Mouse (Mus musculus) kidney, postnatal 0 days (tissue): ENCODE data around the gene Dazap1. TPM values are rescaled to one million over a fixed set of nuclear protein-coding genes. Genes with fewer than 3 reads are reported as not detected.

Experiments
- ATAC-seq: fragments of 200-750 bp; cut with Nextera tagmentation; replicated peaks from 2 replicates; pipeline ENCODE4 v1.8.0; 2017; ENCODE audit warnings: low read depth, moderate number of reproducible peaks, moderate TSS enrichment, moderate library complexity; ENCODE audit not compliant: low FRiP score
- DNase-seq: peaks from one replicate; pipeline ENCODE4 v3.0.0-alpha.2; 2016; ENCODE audit warnings: low spot score
- H3K27ac ChIP-seq: fragments of 300-500 bp; sonication (generic); 2 replicates; pipeline ENCODE4 v1.5.1; 2014; ENCODE audit warnings: mild to moderate bottlenecking
- H3K27me3 ChIP-seq: fragments of 300-500 bp; sonication (generic); 2 replicates; pipeline ENCODE4 v1.6.1; 2014; ENCODE audit warnings: low read length, mixed read lengths; ENCODE audit not compliant: insufficient read depth
- H3K36me3 ChIP-seq: fragments of 300-500 bp; sonication (generic); 2 replicates; pipeline ENCODE4 v1.6.1; 2014; ENCODE audit warnings: low read length, mixed read lengths; ENCODE audit not compliant: insufficient read depth
- H3K4me1 ChIP-seq: fragments of 300-500 bp; sonication (generic); replicated peaks from 2 replicates; pipeline ENCODE4 v1.6.1; 2014; ENCODE audit warnings: antibody characterized with exemption, low read length, mixed read lengths; ENCODE audit not compliant: insufficient read depth
- H3K4me2 ChIP-seq: fragments of 300-500 bp; sonication (generic); 2 replicates; pipeline ENCODE4 v1.6.1; 2014; ENCODE audit warnings: mild to moderate bottlenecking, low read length, moderate library complexity, mixed read lengths
- H3K4me3 ChIP-seq: fragments of 300-500 bp; sonication (generic); replicated peaks from 2 replicates; pipeline ENCODE4 v1.5.1; 2014; ENCODE audit warnings: low read depth, low read length
- H3K9ac ChIP-seq: fragments of 300-500 bp; sonication (generic); 2 replicates; pipeline ENCODE4 v1.6.1; 2014; ENCODE audit warnings: low read depth, low read length
- H3K9me3 ChIP-seq: fragments of 300-500 bp; sonication (generic); replicated peaks from 2 replicates; pipeline ENCODE4 v1.6.1; 2016; ENCODE audit warnings: low read length, inconsistent platforms, mixed read lengths
- CTCF ChIP-seq: IDR thresholded peaks from 2 replicates; pipeline ENCODE4 v1.5.1; 2016; ENCODE audit warnings: antibody characterized with exemption, low read depth, mild to moderate bottlenecking, moderate library complexity
- WGBS: fragments of 180-500 bp; shearing (Covaris S2); extraction: QIAGEN DNeasy Blood & Tissue Kit; methylation state at CpG from one replicate; pipeline ENCODE4 v1.1.7; 2014; 5-methylcytosine and 5-hydroxymethylcytosine counted together
- polyA plus RNA-seq: library from polyadenylated mRNA; unstranded; fragments of >200 nt; fragmentation: Nextera tagmentation; extraction: Ambion mirVana; gene quantifications from 2 replicates; pipeline ENCODE4 v1.2.1, GENCODE M21; 2015

Dazap1 gene
- polyA plus RNA-seq, 1 experiment from 2014 or later = 43.7 TPM

DNA sequence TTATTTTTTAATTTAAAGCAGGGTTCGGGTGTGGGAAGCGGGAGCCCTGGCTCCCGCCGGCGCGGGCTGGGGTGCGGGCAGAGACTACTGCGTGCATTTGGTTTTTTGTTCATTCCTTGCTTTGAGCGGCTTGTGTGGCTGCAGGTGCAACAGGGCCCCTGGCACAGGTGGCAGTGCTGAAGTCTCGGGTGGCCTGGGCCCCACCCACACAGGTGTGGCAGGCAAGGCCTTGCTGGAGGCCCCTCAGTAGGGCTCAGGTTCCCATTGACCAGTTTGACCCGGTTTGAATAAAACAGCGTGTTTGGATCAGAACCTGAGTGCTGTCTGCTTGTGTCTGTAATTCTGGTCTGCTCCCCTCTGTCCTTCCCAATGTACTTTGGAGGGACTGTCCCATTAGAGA, 26.8 kb downstream of the Dazap1 start:
- no peak for TF ChIP-seq CTCF
- no peak for DNase-seq
- Histone ChIP-seq H3K4me2 (no peak overlapping the region), H3K9ac (no peak overlapping the region), H3K36me3 (peaks cover 44% of the 10 kb centered on the region), H3K27ac (no peak overlapping the region), H3K27me3 (no peaks in the 10 kb centered on the region), H3K9me3 (no peaks in the 10 kb centered on the region), H3K4me3 (no peak overlapping the region), H3K4me1 (no peaks in the 10 kb centered on the region)
- no peak for ATAC-seq
- WGBS = 88% methylated on average over 12 of the region's 12 CpGs

- ATAC-seq (no peak), DNase-seq (no peak)
- no peaks in the 10 kb centered on the region for H3K9me3 ChIP-seq
- H3K36me3 ChIP-seq = peaks cover 38% of the 10 kb centered on the region
- peak; percentile 42 for TF ChIP-seq CTCF
- no peaks in the 10 kb centered on the region for H3K27me3 ChIP-seq
- H3K9ac ChIP-seq = no peak overlapping the region
- 69% methylated on average over 8 of the region's 8 CpGs for WGBS
- no peak overlapping the region for H3K27ac ChIP-seq
- H3K4me2 ChIP-seq = no peak overlapping the region
- H3K4me3 ChIP-seq = no peak overlapping the region
- no peaks in the 10 kb centered on the region for H3K4me1 ChIP-seq
These were observed 27.4 kb downstream of the Dazap1 start for GRCm38 (mm10) chr10:80288657-80289056.

DNA sequence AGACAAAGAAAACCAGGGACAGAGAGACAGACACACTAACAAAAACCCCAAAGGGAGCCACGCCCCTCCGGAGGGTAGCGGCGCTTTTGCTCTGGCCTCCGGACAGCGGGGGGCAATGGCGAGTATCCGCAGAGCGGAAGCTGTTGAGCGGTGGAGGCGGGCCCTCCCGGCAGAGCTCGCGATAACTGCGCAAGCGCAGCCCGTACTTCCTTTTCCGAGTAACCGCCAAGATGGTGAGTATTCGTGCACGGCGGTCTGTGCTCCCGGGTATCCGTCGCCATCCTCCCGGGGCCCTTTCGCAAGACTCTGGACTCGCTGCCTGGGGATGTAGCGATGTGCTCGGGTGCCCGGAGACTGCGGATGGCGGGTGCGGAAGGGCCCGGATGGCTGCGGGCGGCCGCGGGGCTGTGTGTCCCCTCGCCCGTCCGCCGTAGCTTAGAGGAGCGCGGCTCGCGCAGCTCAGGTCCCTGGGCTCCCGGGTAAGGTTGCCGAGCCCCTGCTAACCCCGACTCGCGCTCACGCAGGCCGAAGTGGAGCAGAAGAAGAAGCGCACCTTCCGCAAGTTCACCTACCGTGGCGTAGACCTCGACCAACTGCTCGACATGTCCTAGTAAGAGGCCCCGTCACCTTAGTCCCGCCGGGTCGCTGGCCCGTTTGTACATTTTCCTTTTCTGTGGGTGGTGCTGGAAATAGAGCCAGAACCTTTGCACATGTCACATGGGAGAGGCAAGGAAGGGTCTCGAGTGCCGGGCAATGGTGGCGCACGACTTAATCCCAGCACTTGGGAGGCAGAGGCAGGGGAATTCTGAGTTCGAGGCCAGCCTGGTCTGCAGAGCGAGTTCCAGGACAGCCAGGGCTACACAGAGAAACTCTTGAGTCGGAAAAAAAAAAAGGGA, 31.2 kb downstream of the Dazap1 start, which contains the start of gene Rps15:
Gene Rps15, plus strand, starts transcription at position 203 of the 896 bp plus-strand sequence.
- peak within 1 kb of the TSS; percentile 95 for H3K27ac ChIP-seq
- H3K9me3 ChIP-seq = no peaks in the 10 kb centered on the region
- TF ChIP-seq CTCF = peak; percentile 77
- H3K9ac ChIP-seq = peak within 1 kb of the TSS; percentile 99
- peaks cover 17% of the 10 kb centered on the region for H3K36me3 ChIP-seq
- H3K27me3 ChIP-seq = peaks cover 4% of the 10 kb centered on the region; the same call in 1 of the 2 replicates
- DNase-seq (peak; percentile 99), ATAC-seq (peak; percentile 89)
- peak within 1 kb of the TSS; percentile 90 for H3K4me2 ChIP-seq
- under 1% methylated on average over 72 of the region's 72 CpGs for WGBS
- H3K4me3 ChIP-seq = peak within 1 kb of the TSS; percentile 97
- H3K4me1 ChIP-seq = no peaks in the 10 kb centered on the region; the same call in 1 of the 2 replicates

GRCm38 (mm10) chr10:80293325-80293724, 32.0 kb downstream of the Dazap1 start:
- no peaks in the 10 kb centered on the region for H3K9me3 ChIP-seq
- H3K27me3 ChIP-seq = peaks cover 8% of the 10 kb centered on the region; the same call in 1 of the 2 replicates
- H3K4me2 ChIP-seq = peak overlapping the region; percentile 90
- peaks cover 14% of the 10 kb centered on the region; the same call in 1 of the 2 replicates for H3K36me3 ChIP-seq
- peak; percentile 22; the same call in 1 of the 2 replicates for TF ChIP-seq CTCF
- WGBS = 15% methylated on average over 14 of the region's 14 CpGs
- H3K4me1 ChIP-seq = no peaks in the 10 kb centered on the region; the same call in 1 of the 2 replicates
- H3K4me3 ChIP-seq = peak overlapping the region; percentile 97
- peak overlapping the region; percentile 95 for H3K27ac ChIP-seq
- ATAC-seq = no peak
- H3K9ac ChIP-seq = peak overlapping the region; percentile 99
- no peak for DNase-seq

DNA sequence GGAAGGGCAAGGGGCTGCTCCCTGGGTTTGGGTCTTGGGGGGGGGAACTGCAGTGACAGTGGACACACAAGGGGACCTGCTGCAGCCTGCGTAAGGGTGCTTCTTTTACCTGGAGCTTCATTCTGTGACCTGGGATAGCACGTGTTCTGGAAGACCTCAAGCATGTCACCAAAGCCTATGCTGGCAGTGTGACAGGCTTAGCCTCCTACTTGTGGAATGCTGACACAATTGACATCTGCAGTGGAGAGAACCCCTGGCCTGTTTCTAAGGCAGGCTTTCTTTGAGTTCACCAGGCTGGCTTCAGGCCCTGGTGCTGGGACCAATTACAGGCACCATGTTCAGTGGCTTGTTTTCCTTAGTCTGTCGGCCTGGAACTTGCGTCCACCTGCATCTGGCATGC, 33.0 kb downstream of the Dazap1 start:
- DNase-seq = no peak

GRCm38 (mm10) chr10:80294788-80295303, 33.6 kb downstream of the Dazap1 start:
- H3K4me2 ChIP-seq = no peak overlapping the region
- H3K9ac ChIP-seq = no peak overlapping the region
- H3K27ac ChIP-seq = no peak overlapping the region

More for the DNA sequence above, 33.0 kb downstream of the Dazap1 start:
- Histone ChIP-seq H3K27ac (no peak overlapping the region), H3K9me3 (no peaks in the 10 kb centered on the region), H3K36me3 (peaks cover 11% of the 10 kb centered on the region; the same call in 1 of the 2 replicates), H3K9ac (no peak overlapping the region), H3K4me1 (no peaks in the 10 kb centered on the region; the same call in 1 of the 2 replicates), H3K27me3 (peaks cover 17% of the 10 kb centered on the region), H3K4me3 (no peak overlapping the region), H3K4me2 (no peak overlapping the region)
- 78% methylated on average over 4 of the region's 4 CpGs for WGBS
- no peak for TF ChIP-seq CTCF
- no peak for ATAC-seq

More at GRCm38 (mm10) chr10:80294788-80295303, 33.6 kb downstream of the Dazap1 start:
- ATAC-seq (no peak), DNase-seq (no peak)
- Histone ChIP-seq H3K27me3 (peaks cover 22% of the 10 kb centered on the region), H3K36me3 (peaks cover 11% of the 10 kb centered on the region; the same call in 1 of the 2 replicates), H3K4me3 (no peak overlapping the region), H3K9me3 (no peaks in the 10 kb centered on the region), H3K4me1 (no peaks in the 10 kb centered on the region; the same call in 1 of the 2 replicates)
- no peak for TF ChIP-seq CTCF
- WGBS = 47% methylated on average over 7 of the region's 7 CpGs
